Mouse (Mus musculus) T-helper 1 cell (primary cell): ENCODE results near the gene Cdc5l.
"Not testable (repeated sequence)": the region's sequence is repeated elsewhere in the genome, so short reads cannot be mapped to it uniquely, and the experiment has no call there.

Experiments used
- in situ Hi-C: fragments of 300-600 bp; cut with MboI, MseI; formaldehyde crosslinking; loops from one replicate; pipeline ENCODE4 v1.15.1; 2025; ENCODE audit warnings: high pct_unique_total_duplicates

The Cdc5l gene

DNA sequence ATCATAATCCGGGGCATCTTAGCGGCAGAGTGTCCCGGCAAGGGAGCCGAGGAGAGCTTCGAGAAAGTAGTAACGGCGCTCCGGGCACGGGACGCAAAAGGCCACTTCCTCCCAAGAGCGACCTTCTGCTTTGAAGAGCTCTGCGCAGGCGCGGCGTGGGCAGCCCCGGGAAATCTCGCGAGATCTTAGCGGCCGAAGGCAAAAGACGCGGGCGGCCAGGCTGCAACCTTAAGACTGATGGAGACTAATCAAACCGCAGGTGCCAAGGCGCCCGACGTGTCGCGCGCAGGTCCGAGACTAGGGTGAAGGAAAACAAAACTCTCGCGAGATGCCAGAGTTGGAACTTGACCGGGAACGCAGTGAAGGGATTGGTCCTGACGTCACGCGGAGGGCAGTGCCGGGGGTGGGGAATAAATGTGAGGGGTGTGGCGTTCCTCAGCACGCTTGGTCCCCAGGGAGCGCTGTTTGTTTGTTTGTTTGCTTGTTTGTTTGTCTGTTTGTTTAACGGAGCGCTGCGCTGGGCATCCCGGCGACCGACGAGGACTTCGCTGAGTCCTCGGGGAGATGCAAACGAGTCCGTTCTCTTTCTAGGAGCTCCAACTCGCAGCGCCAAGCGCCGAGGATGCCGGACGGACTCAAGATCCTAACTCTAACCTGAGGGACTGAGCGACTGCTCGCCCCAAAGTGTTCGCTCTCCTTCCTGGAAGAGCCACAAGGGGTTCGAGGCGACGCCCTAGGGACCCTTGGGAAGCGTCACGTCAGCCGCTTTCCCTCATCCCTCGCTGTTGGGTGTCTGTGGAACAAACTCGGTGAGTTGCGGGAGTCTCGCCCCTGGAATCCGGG, at the start of gene Cdc5l:
Gene Cdc5l (minus strand): TSS at position 319 of the 843 bp plus-strand sequence.
- in situ Hi-C loops: no loop called here

GRCm38 (mm10) chr17:45480429-45480828, 46.9 kb upstream of the Cdc5l start:
- in situ Hi-C loops: no loop called here

DNA sequence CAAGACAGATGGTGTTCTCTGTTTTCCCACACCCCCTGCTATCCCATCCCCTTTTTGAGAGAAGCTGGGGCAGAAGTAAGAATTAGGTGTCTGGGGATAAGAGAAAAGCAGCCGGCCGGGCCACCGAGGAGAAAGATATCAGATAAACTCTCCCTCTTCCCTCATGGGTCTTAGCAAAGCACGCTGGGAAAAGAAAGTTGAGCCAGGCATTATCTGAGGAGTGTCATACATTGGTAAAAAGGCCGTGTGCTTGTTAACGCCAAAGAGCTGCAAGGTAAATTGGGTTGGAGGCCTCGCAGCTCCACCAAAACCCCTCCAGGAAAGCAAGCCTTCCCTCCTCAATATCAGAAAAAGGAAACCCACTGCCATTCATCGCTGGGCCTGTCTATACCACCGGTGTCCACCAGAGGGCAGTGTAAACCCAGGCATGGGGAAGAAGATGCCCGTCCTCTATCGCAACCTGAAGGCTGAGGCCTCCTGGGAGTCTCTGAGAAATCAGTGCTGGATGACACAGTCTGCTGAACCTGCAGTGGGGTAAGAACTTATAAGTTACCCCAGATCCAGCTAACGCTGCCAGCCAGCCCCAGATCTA, 44.8 kb upstream of the Cdc5l start:
- in situ Hi-C loops: loop anchor here (5.0 kb wide), 1 partner anchor 74 kb away; no protein-coding TSS in a partner anchor

DNA sequence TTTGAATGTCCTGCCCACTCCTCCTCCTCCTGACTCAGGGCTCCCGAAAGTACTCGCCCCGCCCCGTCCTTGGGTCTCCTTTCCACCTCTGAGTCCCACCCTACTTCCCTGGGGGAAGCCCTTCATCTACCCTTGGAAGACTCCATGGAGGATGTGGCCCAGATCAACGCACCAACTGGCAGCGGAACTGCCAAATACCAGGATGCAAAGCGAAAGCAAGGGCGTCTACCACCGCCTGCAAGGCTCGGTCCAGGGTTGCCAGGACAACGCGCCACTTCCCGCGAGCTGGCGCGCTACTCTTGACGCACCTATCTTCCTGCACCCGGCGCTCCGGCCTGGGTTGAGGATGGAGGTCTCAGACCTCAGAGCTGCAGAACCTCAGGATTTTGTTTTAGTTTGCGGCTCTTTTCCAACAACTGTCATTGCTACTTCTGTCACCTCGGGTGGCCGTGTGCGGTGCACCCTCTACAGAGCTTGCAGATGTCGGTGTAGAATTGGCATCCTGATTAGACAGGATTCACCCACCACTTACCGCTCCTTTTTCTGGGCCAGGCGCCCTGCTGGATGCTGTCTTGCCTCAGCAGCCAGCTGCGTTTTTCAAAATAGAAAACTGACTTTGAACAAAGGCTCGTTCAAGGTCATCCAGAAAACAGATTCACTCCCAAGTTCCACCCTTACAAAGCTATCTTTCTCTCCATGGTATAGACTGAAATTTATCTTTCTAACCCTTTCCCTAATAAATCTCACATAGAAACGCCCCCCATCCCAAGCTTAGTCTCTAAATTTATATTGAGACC, 41.3 kb upstream of the Cdc5l start, which contains the start of gene Spats1:
Gene Spats1 (minus strand): TSS at position 747 of the 797 bp plus-strand sequence.
- in situ Hi-C loops: loop anchor here (5.0 kb wide), 1 partner anchor 77 kb away; no protein-coding TSS in a partner anchor

DNA sequence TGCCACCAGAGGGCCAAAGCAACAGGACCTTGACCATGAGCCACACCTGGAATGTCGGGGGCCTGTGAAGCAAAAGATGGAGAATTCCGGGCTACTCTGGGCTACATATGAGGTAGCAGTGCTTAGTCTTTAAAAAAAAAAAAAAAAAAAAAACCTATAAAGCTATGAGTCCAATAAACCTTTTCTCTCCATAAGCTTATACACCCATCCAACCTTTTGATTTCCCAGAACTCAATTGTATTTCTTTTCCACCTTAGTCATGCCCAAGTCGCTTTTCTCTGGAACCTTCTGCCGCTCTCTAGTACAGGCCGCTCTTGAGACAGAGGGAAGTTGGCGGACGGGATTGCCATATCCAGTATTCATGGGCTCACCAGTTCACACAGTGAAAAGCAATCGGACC, 40.6 kb upstream of the Cdc5l start:
- in situ Hi-C loops: no loop called here

DNA sequence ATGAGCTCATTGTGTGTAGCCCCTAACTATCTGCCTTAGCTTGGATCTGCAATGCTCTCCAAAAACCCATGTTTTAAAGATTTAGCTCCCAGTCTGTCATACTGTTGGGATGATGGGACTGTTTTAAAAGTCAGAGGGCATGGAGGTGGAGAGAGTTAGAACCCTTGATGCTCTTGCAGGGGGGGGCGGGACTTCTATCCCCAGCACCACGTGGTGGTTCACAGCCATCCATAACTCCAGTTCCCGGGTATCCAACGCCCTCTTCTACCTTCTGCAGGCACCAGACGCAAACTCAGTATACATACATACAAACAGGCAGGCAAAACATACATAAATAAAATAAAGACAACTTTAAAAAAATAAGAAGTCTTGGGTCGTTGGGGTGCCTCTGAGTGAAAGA, 40.1 kb upstream of the Cdc5l start:
- in situ Hi-C loops: no loop called here

DNA sequence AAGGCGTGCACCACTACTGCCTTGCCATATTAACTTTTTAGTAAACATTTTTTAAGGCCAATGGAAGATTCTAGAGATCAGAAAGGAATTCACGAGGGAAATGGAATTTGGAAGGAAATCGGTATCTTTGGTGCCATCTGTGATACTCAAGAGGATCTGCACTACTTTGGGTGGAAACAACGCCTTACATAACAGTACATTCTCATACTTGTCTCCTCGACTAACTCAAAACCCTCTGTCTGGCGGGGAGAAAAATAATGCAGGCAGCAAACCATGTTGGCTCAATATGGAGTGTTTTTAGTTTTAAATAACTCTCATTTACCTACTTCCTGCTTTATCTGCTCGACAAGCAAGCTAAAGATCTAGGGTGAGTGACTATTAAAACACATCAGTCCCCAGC, 37.2 kb upstream of the Cdc5l start:
- in situ Hi-C loops: no loop called here

DNA sequence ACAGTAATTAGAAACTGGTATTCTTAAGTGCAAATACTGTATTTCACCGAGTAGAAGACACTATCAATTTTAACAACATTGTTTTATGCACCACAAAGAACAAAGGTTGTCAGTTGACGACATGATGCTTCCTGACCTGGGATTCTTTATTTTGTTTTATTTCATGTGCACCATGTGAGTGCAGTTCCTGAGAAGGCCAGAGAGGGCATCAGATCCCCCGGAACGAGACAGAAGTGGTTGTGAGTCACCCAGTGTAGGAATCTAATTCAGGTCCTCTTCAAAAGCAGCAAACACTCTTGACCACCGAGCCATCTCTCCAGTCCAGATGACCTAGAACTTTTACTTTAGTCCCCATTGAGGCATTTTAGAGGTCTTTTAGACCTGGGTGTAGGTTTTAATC, 34.8 kb upstream of the Cdc5l start:
- in situ Hi-C loops: no loop called here

DNA sequence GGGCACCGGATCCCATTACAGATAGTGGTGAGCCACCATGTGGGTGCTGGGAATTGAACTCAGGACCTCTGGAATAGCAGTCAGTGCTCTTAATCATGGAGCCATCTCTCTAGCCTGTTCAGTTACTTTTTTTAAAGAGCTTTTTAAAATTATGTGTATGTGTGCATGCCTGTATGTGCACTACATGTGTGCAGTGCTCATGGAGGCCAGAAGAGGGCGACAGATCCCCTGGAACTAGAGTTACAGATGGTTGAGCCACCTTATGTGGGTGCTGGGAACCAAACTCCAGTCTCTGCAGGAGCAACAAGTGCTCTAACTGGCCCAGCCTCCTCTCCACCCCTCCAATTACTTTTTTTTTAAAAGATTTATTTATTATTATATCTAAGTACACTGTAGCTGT, 33.2 kb upstream of the Cdc5l start:
- in situ Hi-C loops: no loop called here

- in situ Hi-C loops: no loop called here
These were observed 30.7 kb upstream of the Cdc5l start for GRCm38 (mm10) chr17:45464255-45464654.

- in situ Hi-C loops: no loop called here
These were observed 29.0 kb upstream of the Cdc5l start for GRCm38 (mm10) chr17:45462506-45462905.

DNA sequence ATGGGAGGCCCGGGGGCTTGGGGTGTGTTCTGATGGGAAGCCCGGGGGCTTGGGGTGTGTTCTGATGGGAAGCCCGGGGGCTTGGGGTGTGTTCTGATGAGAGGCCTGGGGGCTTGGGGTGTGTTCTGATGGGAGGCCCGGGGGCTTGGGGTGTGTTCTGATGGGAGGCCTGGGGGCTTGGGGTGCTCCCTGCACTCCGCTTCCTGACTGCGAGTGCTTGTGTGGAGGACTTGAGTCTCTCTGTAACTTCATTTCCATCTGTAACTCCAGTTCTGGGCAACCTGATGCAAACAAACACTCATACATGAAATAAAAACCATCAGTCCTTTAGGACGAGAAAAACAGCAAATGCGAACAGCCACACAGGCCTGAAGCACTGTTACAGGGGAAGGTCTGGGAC, 25.5 kb upstream of the Cdc5l start:
- in situ Hi-C loops: no loop called here

GRCm38 (mm10) chr17:45458516-45458915, 25.0 kb upstream of the Cdc5l start:
- in situ Hi-C loops: no loop called here

- in situ Hi-C loops: no loop called here
These were observed 23.9 kb upstream of the Cdc5l start for GRCm38 (mm10) chr17:45457487-45457886.

DNA sequence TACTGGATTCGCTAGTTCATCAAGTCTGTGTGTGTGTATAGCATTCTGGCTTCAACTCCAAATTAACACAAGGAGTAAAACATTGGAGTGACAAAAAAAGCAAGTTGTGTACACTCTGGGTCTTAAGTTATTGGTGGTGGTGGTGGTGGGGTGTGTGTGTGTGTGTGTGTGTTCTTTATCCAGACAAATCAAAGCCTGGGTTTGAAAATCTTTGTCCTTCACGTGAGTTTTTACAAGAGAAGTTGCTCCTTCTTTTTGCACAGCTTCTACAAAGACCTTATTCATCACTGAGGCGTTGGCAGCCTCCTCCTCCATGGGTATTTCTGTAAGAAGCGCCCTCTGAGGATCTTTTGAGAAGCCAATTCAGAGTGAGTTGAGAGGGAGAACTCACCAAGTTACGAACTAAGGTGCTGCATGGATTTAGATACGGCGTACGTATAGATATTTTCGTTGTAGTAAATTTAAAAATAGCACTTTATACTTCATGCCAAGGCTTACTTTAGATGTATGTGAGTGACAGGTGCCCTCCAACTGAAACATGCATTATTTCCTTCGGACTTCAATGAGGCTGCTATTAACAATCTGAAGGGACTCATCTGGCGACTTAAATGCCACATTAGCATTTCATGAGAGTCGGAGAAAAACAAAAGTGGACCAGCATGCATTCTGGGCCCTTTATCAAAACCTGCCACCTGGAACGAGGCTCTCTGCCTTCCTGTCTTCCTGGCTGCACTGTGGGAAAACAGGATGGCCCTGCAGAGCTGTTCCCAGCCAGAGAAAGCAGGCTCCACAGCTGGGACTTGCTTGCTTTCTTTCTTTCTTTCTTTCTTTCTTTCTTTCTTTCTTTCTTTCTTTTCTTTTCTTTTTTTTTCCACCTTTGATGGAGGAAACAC, 23.0 kb upstream of the Cdc5l start:
- in situ Hi-C loops: no loop called here

DNA sequence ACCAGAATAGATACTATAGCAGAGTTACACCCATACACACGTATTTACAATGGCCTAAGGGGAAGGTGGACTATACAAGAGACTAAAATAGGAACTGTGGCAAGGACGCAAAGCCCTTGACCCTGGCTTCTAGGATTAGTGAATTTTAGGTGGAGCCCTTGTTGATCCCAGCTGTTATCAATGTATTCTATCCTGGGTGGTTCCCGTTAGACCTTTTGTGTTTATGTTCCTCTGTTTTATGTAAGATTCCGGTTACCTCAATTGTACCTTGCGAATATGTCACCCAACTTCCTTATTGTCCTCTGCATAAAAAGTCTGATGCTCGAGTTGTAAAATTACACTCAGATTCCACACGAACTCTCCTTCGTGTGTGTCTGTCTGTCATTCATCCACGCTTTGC, 22.2 kb upstream of the Cdc5l start:
- in situ Hi-C loops: not testable (repeated sequence)

- in situ Hi-C loops: no loop called here
These were observed 21.3 kb upstream of the Cdc5l start for GRCm38 (mm10) chr17:45454794-45455193.

DNA sequence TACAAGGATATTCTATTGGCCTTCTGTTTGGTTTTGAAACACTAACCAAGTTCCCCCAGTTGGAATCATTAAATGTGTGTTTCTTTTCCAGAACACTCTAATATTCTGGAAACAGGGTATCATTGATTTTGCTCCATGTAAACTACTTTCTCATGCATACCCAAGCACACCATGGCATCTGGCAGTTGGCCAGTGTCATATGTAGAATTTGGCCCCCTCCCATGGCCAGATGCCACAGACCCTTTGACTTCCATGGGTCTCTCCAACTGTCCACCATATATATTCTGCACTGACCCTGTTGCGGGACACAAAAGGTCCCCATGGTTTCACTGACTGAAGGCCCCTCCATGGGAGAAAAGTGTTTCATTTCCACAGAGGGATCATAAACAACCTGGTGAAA, 18.7 kb upstream of the Cdc5l start:
- in situ Hi-C loops: no loop called here

DNA sequence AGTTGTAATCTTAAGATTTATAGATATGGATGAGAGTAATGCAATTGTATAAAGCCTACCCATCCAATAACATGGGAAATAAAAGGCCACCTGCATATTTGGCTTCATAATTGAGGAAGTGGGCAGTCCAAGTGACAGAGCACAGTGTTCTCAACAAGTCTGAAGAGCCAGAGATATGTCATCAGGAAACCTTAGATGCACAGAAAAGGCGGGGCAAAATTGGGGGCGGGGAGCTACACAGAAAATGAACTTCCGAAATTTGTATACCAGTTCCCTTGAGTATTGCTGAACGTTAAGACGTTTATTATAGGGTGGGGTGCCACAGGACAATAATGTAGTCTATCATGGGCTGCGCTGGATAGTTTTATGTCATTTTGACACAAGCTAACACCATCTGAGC, 16.6 kb upstream of the Cdc5l start:
- in situ Hi-C loops: no loop called here

- in situ Hi-C loops: no loop called here
These were observed 16.0 kb upstream of the Cdc5l start for GRCm38 (mm10) chr17:45449586-45449985.

DNA sequence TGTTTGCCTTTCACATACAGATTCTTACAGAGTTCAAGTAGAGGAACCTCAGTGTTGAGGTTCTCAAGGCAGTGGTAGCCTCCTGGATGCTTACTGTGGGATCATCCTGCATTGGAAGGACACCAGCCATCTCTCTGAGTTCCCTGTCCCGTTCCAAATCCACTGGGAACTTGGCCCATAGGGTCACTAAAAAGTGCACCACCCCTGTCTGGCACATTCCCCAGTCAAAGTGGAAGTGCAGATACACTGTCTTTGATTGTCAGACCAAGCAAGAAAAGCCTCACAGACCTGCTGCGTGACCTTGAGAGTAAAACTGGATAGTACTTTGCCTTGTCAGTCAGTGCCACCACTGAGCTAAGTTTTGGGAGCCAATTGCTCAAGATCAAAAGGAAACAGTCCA, 13.5 kb upstream of the Cdc5l start:
- in situ Hi-C loops: no loop called here
